Mouse (Mus musculus) hindbrain, embryonic 11.5 days (tissue): ENCODE results near the gene Cabin1. TPM values are rescaled to one million over a fixed set of nuclear protein-coding genes. Genes with fewer than 3 reads are reported as not detected.
"Not testable (repeated sequence)": the region's sequence is repeated elsewhere in the genome, so short reads cannot be mapped to it uniquely, and the experiment has no call there.

Experiments
- ATAC-seq: fragments of 200-750 bp; cut with Nextera tagmentation; 2 replicates; pipeline ENCODE4 v1.8.0; 2017; ENCODE audit warnings: mild to moderate bottlenecking, moderate TSS enrichment, moderate library complexity; ENCODE audit not compliant: low FRiP score
- DNase-seq: peaks from one replicate; pipeline ENCODE4 v3.0.0-alpha.2; 2015; ENCODE audit warnings: low spot score
- H3K27ac ChIP-seq: fragments of 300-500 bp; sonication (generic); 2 replicates; pipeline ENCODE4 v1.5.1; 2014; ENCODE audit warnings: mild to moderate bottlenecking, low read depth, low read length
- H3K27me3 ChIP-seq: fragments of 300-500 bp; sonication (generic); 2 replicates; pipeline ENCODE4 v1.6.1; 2014; ENCODE audit warnings: mild to moderate bottlenecking, low read length, moderate library complexity, mixed read lengths; ENCODE audit not compliant: control insufficient read depth, insufficient read depth
- H3K36me3 ChIP-seq: fragments of 300-500 bp; sonication (generic); 2 replicates; pipeline ENCODE4 v1.6.1; 2014; ENCODE audit warnings: mild to moderate bottlenecking, low read length, moderate library complexity, mixed read lengths; ENCODE audit not compliant: control insufficient read depth, insufficient read depth
- H3K4me1 ChIP-seq: fragments of 300-500 bp; sonication (generic); replicated peaks from 2 replicates; pipeline ENCODE4 v1.6.1; 2014; ENCODE audit warnings: low read length, mixed read lengths; ENCODE audit not compliant: control insufficient read depth, insufficient read depth
- H3K4me2 ChIP-seq: fragments of 300-500 bp; sonication (generic); replicated peaks from 2 replicates; pipeline ENCODE4 v1.6.1; 2014; ENCODE audit warnings: mild to moderate bottlenecking, low read depth, low read length
- H3K4me3 ChIP-seq: fragments of 300-500 bp; sonication (generic); 2 replicates; pipeline ENCODE4 v1.5.1; 2014; ENCODE audit warnings: low read depth, low read length
- H3K9ac ChIP-seq: fragments of 300-500 bp; sonication (generic); 2 replicates; pipeline ENCODE4 v1.6.1; 2014; ENCODE audit warnings: low read depth, low read length
- H3K9me3 ChIP-seq: fragments of 300-500 bp; sonication (generic); 2 replicates; pipeline ENCODE4 v1.6.1; 2016; ENCODE audit warnings: low read length; ENCODE audit not compliant: control insufficient read depth
- WGBS: fragments of 180-500 bp; shearing (Covaris S2); extraction: QIAGEN DNeasy Blood & Tissue Kit; methylation state at CpG from one replicate; pipeline ENCODE4 v1.1.7; 2014; 5-methylcytosine and 5-hydroxymethylcytosine counted together
- polyA plus RNA-seq: library from polyadenylated mRNA; unstranded; fragments of >200 nt; fragmentation: Nextera tagmentation; extraction: Ambion mirVana; gene quantifications from 2 replicates; pipeline ENCODE4 v1.2.1, GENCODE M21; 2014

Gene Cabin1
- polyA plus RNA-seq, 1 experiment from 2014 or later: 40.9 TPM

DNA sequence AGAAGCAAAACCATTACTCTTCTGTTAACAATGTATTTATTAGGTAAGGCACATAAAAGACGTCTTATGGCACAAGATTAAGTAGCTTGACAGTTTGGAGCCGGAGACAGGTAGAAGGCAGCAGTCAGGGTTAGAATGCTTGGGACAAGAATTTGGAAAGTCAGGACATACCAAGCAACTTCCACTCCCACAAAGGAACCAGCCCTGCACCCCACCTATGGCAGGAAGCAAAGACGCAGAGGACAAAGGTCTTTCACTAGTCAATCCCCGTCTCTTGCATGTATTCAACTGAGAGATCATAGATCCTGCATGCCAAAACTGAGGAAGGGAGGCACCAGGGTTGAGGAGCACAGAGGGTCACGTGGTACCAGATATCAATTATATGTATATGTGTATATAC is 10.0 kb upstream of the Cabin1 start:
- Histone ChIP-seq H3K36me3 (no peaks in the 10 kb centered on the region), H3K4me2 (no peak overlapping the region)
- DNase-seq: no peak

DNA sequence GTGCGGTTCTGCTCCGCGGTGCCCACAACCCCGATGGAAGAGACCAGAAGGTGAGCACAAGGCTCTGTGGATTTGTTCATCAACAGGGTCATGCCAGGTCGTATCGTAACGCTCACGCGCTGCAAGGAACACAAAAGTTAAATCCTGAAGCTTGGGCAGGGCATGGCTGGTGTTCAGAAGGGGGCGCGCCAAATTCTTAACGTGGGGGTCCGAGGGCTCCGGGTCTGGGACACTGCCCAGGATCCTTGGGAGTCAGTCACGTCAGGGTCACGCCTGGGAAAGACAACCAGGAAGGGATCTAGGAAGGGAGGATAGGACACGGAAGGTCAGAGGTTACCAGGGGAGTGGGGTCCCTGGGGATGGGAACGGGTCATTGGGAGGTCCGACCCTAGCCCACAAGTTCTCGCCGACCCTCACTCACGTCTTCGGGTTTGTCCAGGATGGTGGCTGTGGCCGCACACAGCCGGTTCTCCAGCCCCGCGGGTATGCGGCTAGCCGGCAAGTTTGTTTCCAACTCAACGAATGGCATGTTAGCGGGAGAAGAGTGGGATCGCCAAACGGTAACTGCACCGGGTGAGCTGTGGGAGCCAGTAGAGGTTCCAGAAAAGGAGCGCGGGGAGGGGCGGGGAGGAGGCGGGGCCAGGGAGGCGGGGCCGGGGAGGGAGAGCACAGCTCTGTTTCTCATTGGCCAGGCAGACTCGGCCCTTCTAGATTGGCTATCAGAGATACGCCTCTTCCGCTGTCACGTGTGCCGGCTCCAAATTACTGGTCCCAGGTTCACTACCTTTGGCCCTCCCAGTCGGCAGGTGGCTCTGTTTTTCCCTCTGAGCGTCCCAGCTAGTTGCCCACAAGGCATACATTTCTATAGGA is 8.9 kb upstream of the Cabin1 start, which contains the start of gene Ddt:
Gene Ddt, minus strand, starts transcription at position 620 of the 870 bp plus-strand sequence.
- Histone ChIP-seq H3K4me2 (peak within 1 kb of the TSS; percentile 92), H3K9me3 (no peaks in the 10 kb centered on the region), H3K9ac (peak within 1 kb of the TSS; percentile 51), H3K36me3 (no peaks in the 10 kb centered on the region), H3K27ac (no peak within 1 kb of the TSS), H3K27me3 (no peaks in the 10 kb centered on the region), H3K4me3 (peak within 1 kb of the TSS; percentile 52), H3K4me1 (0 out of 2 replicates have a peak, but pooled peaks cover 3% of the 10 kb centered on the region)
- DNase-seq: peak; percentile 86
- ATAC-seq: peak; percentile 97
- WGBS: under 1% methylated on average over 47 of the region's 47 CpGs

More for the DNA sequence above, 10.0 kb upstream of the Cabin1 start:
- H3K9me3 ChIP-seq: no peaks in the 10 kb centered on the region
- 0 out of 2 replicates have a peak, but pooled peaks cover 3% of the 10 kb centered on the region for H3K4me1 ChIP-seq
- whole genome bisulfite sequencing: 94% methylated on average over 5 of the region's 5 CpGs
- H3K9ac ChIP-seq: no peak overlapping the region
- H3K27me3 ChIP-seq: peaks cover under 1% of the 10 kb centered on the region; the same call in 1 of the 2 replicates
- no peak for ATAC-seq
- H3K27ac ChIP-seq: no peak overlapping the region
- H3K4me3 ChIP-seq: no peak overlapping the region

DNA sequence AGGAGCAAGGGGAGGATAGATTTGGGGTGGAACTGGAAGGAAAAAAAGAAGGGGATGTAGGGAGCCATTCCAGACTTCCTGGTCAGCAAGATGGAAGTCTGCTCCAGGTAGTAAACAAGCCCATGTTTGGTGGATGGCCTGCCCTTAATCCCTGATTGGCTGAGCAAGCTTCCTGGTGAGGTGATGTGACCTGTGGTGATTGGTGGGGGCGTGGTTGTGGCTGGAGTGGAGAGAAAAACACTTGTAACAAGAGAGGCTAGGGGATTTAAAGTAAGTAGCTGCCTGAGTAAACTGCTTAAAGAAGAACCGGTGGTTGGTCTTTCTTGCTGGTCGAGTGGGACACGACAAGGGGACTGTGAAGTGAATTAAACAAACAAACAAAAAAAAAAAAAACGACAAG is 3.6 kb upstream of the Cabin1 start:
- not testable (repeated sequence) for H3K36me3 ChIP-seq, H3K4me1 ChIP-seq, DNase-seq, ATAC-seq, H3K9ac ChIP-seq, H3K27ac ChIP-seq, H3K4me2 ChIP-seq, H3K4me3 ChIP-seq, H3K9me3 ChIP-seq, H3K27me3 ChIP-seq
- 48% methylated on average over 5 of the region's 5 CpGs for WGBS

DNA sequence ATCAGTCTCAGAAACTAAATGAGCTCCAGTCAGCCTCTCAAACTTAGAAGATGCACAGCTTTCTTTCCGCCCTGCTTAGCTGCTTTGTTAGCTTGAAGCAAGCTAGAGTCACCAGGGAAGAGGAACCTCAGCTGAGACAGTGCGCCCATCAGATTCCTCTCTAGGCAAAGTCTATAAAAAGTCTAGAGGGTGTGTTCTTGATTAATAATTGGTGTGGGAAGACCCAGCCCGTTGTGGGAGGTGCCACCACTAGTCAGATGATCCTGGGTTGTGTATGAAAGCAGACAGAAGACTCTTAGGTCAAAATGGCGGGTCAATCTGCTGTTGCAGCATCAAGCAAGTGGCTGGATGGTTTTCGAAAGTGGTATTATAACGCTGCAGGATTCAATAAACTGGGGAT is 2.7 kb upstream of the Cabin1 start:
- 0 out of 2 replicates have a peak, but pooled peaks cover 4% of the 10 kb centered on the region for H3K4me1 ChIP-seq
- no peak overlapping the region for H3K4me2 ChIP-seq
- DNase-seq: no peak
- H3K4me3 ChIP-seq: no peak overlapping the region
- no peaks in the 10 kb centered on the region for H3K27me3 ChIP-seq
- no peak overlapping the region for H3K9ac ChIP-seq
- no peak overlapping the region for H3K27ac ChIP-seq
- H3K36me3 ChIP-seq: no peaks in the 10 kb centered on the region
- WGBS: 91% methylated on average over 6 of the region's 6 CpGs
- ATAC-seq: no peak
- H3K9me3 ChIP-seq: no peaks in the 10 kb centered on the region

DNA sequence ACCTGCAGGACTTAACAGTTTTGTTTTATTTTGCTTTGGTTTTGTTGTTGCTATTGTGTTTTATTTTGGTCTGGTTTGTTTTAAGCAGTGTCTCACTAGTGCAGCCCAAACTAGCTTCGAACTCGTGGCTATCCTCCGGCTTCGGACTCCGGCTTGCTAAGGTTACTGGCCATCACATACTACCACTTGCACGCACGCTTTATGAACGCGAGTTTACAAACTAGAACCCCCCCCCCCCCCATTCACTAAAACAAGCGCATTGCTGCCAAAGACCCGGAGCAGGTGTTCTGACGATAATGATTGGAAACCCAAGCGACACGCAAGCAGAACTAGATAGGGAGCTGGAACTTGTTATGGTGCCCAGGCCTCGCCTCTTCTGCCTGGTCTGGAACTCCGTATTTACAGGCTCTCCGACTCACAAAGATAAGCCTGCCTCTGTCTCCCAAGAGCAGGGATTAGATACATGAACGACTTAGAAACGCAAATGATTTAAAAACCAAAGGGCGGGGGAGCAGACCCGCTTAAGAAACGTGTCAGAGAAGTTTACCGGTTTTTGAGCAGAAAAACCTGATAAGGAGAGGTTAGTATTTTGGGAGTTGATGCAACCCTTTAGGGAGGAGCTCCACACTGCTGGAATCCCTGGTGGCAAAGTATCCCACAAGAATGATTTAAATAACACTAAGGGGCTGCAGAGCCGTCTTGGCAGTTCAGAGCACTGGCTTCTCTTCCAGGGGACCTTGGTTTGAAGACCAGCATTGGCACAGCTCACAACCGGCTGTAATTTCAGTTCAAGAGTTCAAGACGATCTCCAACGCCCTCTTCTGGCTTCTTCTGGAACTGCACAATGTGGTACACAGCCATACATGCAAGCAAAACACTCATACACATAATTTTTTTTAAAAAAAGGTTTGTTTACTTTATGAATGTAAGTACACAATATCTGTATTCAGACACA is 655 bp upstream of the Cabin1 start:
- Histone ChIP-seq H3K9ac (peak overlapping the region; percentile 46; the same call in 1 of the 2 replicates), H3K36me3 (no peaks in the 10 kb centered on the region), H3K27ac (peak overlapping the region; percentile 47; the same call in 1 of the 2 replicates), H3K9me3 (no peaks in the 10 kb centered on the region), H3K4me3 (peak overlapping the region; percentile 89), H3K27me3 (no peaks in the 10 kb centered on the region), H3K4me2 (peak overlapping the region; percentile 67), H3K4me1 (0 out of 2 replicates have a peak, but pooled peaks cover 4% of the 10 kb centered on the region)
- ATAC-seq (peak; percentile 69), DNase-seq (peak; percentile 87)
- WGBS: 1% methylated on average over 27 of the region's 27 CpGs

DNA sequence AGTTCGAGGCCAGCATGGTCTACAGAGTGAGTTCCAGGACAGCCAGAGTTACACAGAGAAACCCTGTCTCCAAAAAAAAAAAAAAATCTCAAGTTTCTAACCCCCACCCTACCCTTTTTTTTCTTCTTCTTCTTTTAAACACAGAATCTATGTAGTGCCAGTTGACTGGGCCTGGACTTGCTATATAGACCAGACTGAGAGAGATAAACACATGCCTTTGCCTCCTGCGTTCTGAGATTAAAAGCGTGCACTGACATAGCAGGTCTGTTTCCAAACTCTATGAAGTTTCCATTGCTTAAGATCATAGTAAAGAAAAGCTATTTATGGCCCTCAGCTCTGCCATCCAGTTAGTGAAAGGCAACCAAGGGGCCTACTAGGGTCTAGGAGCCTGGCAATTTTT is 1.7 kb downstream of the Cabin1 start:
- Histone ChIP-seq H3K4me1 (0 out of 2 replicates have a peak, but pooled peaks cover 4% of the 10 kb centered on the region), H3K9me3 (no peaks in the 10 kb centered on the region), H3K27me3 (no peaks in the 10 kb centered on the region), H3K9ac (no peak overlapping the region), H3K36me3 (no peaks in the 10 kb centered on the region), H3K27ac (no peak overlapping the region), H3K4me2 (no peak overlapping the region; the same call in 1 of the 2 replicates), H3K4me3 (no peak overlapping the region)
- ATAC-seq: no peak
- no peak for DNase-seq
- 97% methylated on average over 3 of the region's 3 CpGs for WGBS

DNA sequence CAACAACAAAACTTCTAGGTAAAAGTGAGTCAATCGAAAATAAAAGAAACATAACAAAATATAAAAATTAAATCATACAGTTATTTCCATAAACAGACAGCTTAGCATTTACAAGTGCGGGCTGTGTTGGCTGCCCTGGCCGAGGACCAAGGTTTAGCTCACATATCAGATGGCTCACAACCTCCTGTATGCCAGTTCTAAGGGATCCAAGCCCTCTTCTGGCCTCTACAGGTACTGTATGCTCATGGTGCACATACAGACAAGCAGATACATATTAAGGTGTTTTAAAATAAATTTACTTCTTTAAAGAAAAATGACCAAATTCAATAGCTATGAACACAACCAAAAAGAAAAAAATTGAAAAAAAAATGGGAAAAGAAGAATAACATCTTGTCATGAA is 3.8 kb downstream of the Cabin1 start:
- Histone ChIP-seq H3K4me2 (no peak overlapping the region), H3K9ac (no peak overlapping the region), H3K27ac (no peak overlapping the region), H3K4me1 (0 out of 2 replicates have a peak, but pooled peaks cover 4% of the 10 kb centered on the region), H3K4me3 (no peak overlapping the region), H3K36me3 (no peaks in the 10 kb centered on the region), H3K9me3 (no peaks in the 10 kb centered on the region), H3K27me3 (no peaks in the 10 kb centered on the region)
- DNase-seq: no peak
- 91% methylated on average over 3 of the region's 3 CpGs for WGBS
- ATAC-seq: no peak

DNA sequence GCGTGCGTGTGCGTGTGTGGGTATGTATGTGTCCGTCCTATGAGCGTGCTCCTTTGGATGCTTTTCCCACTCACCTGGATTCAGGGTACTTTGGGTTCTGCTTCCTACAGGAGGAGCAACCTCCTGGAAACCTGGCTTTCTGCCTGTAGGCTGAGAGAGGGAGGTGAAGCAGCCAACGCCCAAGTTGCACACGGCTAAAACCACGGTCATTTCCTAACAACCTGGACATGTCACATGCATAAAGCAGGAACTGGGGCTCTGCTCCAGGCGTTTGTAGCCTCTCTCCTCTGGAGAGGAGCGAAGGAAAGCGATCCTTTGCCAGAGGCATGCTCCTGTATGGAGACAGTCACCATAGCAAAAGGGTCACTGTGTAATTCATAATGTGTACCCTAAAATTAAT is 7.4 kb downstream of the Cabin1 start:
- H3K4me1 ChIP-seq: no peaks in the 10 kb centered on the region

More for the DNA sequence above, 7.4 kb downstream of the Cabin1 start:
- 95% methylated on average over 11 of the region's 11 CpGs for WGBS
- Histone ChIP-seq H3K36me3 (peaks cover 7% of the 10 kb centered on the region; the same call in 1 of the 2 replicates), H3K27ac (no peak overlapping the region), H3K4me3 (no peak overlapping the region), H3K27me3 (no peaks in the 10 kb centered on the region), H3K4me2 (no peak overlapping the region), H3K9me3 (no peaks in the 10 kb centered on the region), H3K9ac (no peak overlapping the region)
- no peak for DNase-seq
- no peak for ATAC-seq
